Mouse (Mus musculus) forelimb bud, embryonic 11.5 days (tissue): ENCODE data around the gene Cetn3.

Experiments
- DNase-seq: peaks from one replicate; pipeline ENCODE4 v3.0.0-alpha.2; 2012; ENCODE audit warnings: low read depth, low spot score

Gene Cetn3

GRCm38 (mm10) chr13:81782971-81783404, at the start of gene Cetn3:
Gene Cetn3 (plus strand): TSS chr13:81783077.
- DNase-seq, result peak; percentile 98

DNA sequence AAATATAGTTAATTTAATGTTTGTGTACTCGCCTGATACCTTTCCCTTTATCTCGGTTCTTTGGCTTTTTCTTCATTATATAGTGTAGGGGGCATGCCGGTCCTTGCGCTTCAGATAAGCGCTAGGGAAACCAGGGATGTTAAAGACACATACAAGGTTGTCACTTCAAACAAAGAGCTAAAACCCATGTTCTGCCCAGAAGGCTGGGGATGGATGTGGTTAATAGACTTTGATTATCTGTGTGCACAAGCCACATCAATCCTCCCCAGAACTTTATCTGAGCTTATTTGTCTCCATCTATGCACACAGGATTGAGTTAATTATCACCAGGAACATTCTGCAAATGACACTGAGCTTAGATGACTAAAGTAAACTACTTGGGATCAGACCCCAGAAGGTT, 46.3 kb upstream of the Cetn3 start:
- DNase-seq, result no peak

DNA sequence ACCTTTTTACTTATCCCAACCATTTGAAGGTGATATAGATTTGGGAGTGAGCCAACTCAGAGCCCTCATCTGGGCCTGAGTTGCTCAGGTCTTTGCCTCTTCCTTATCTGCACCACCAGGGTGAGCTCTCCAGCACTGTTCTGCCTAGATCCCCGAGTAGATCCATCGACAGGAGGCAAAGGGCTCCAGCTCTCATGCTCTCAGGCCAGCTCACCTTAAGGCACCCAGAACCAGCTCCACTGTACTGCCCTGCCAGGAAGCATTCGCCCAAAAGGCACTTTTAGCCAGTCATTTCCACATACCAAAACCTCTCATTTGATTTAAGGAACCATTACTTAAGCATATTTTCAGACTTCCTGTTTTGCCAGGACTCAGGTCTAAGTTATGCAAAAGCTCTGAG, 42.0 kb upstream of the Cetn3 start:
- no peak for DNase-seq

DNA sequence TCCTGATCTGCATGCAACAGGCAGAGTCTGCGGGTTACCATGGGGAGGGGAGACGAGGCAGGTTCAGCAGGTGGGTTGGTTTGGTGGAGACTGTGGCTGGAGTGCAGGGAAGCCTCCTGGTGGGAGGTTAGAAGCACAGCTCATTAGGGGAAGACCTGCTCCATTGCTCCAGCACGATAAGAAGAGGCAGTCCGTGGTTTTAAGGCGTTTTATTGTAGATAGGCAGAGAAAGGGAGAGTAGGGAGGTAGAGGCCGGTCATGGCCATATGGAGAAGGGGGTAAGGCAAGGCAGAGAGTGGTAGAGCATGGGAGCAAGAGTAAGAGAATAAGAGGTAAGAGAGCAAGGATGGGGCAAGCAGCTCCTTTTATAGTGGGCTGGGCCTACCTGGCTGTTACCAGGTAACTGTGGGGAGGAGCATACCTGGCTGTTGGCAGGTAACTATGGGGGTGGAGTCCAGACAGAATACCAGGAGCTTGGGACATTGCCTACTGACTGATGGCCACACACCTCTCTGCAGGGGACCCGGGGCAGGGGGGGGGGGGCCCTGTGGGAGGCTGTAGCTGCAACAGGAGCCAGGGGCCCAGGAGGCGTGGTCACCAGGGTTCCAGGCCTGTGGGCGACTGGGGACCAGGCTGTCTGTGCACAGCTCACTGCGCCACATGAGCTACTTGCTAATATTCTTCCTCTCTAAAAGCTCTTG, 39.3 kb upstream of the Cetn3 start:
- no peak for DNase-seq

DNA sequence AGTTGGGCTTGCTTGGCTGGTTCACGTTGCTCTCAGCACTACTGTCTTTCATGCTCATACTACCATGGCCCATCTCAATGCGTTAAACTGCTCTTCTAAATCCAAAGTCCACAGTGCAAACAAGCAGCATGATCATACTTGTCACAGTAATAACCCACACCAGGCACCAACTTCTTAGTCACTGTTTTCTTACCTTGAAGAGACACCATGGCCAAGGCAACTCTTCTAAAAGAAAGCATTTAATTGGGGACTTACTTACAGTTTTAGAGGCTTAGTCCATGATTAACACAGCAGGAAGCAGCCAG, 38.8 kb upstream of the Cetn3 start:
- no peak for DNase-seq

DNA sequence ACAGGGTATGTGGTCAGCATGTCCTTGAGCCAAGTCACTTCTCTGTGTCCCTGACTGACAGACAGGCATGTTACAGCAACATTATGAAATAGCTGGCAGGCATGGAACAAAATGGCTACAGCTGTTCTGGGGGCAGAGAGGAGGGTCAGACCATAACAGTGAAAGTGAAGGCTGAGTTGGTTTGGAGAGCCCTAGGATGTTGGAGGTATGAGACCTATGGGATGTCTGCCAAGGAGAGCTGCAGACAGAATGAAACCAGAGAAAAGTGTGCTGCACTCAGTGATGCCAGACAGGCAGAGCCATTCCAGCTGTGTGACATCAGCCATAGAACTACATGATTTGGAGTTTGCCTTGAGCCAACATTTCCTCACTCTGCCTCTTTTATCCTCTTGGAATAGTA, 28.0 kb upstream of the Cetn3 start:
- no peak for DNase-seq

GRCm38 (mm10) chr13:81755324-81755723, 27.6 kb upstream of the Cetn3 start:
- no peak for DNase-seq

- no peak for DNase-seq
Measured at GRCm38 (mm10) chr13:81757058-81757660, 25.7 kb upstream of the Cetn3 start.

GRCm38 (mm10) chr13:81760379-81760778, 22.5 kb upstream of the Cetn3 start:
- DNase-seq, result peak; percentile 33

- peak; percentile 53 for DNase-seq
Measured at GRCm38 (mm10) chr13:81761566-81762186, 21.2 kb upstream of the Cetn3 start.

- no peak for DNase-seq
Measured at GRCm38 (mm10) chr13:81764173-81764572, 18.7 kb upstream of the Cetn3 start.

DNA sequence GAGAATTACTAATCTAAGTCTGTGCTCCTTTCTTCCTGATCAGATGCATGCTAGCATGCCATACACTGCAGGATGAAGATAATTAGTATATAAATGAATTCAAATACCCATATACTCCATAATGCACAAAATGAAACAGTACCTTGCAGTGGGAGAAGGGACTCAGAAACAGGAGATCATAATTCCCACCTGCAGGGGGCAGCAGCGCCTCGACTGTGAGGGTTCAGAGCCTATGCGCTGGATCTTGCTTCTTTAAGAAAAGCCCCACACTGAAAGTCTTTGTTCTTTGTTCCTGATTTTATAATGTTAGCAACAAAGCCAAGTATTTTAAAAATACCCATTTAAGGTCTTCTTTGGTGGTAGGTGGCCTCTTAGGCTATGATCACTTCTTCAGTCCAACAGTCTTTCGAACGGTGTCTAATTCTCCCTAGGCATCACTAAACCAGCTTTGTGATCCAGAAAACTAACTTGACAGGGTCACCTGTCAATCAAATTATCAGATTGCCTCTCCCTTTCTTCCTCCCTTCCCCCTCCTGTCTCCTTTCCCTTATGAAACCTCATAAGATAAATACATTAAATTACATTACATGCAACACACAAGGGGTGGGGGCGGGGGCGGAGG, 15.7 kb upstream of the Cetn3 start:
- DNase-seq, result no peak

- no peak for DNase-seq
Measured at GRCm38 (mm10) chr13:81776217-81776616, 6.7 kb upstream of the Cetn3 start.

GRCm38 (mm10) chr13:81782475-81782874, 402 bp upstream of the Cetn3 start:
- DNase-seq, result no peak

DNA sequence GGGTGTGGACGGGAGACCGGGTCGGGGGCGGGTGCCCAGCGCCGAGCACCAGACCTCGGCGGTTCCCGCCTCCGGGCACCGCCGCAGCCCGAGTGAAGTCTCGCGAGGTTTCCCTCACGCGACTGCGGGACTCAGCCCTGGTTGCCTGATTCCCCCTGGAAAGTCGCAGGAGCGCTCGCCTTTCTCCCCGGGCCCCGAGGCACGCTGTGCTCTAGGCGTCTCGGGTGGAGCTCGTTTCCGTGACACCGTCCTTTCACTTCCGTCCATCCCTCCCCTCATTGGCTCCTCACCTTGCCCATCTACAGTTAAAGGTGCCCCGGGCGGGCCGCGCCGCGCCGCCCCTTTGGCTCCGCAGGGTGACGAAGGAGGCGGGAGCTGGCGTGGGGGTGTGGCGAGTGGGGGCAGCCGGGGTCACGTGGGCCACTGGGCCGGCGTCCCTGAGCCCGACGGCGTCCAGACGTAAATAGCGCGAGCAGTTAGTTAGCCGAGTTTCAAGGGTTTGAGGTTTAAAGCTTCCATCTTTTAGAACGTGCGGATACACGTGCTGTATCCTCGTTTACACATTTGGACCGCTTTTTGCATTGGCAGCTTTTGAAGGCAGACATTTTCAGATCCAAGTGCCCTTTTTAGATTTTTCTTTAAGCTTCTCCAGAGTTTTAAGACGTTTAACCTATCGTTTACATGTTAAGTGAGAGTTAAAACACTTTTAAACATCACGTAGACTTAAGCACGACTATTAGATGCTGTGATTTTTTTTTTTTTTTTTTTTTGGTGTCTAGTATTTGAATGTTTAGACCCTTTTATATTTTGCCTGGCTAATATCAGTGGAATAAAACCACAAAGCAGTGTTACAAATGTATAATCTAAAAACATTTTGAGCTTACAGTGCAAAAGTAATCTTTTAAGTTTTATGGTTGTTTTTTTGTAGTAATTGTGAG, 797 bp downstream of the Cetn3 start:
- DNase-seq, result peak; percentile 96

DNA sequence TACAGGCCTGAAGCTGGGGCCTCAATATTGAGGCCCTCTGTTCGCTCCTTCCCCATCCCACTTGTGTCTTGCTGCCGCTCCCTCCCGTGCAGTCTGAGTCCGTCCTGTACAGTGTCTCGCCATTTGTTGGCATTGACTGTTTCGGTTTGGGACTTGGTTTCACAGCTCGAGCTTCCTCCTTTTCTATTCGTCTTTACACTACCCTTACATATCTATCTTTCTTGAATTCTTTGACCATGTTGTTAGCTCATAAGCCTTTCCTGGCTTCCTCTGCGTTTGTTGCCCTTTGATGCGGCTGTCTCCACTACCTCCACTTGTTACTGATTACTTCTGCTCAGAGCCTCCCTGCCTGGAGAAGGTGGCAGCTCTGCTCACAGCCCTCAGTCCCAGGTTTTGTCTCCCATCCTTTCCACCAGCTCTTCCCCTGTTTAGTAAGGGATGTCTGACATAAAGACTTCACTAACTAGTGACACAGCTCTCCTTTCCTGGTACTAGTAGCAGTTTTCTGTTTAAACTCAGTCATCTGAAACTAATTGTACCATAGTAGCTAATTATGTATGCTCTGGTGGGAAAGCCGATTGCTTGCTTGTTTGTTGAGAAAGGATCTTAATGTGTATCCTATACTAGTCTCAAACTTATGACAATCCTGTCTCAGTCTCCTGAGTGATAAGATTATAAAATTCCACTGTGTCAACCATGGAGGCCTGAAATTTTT, 3.0 kb downstream of the Cetn3 start:
- DNase-seq, result no peak

DNA sequence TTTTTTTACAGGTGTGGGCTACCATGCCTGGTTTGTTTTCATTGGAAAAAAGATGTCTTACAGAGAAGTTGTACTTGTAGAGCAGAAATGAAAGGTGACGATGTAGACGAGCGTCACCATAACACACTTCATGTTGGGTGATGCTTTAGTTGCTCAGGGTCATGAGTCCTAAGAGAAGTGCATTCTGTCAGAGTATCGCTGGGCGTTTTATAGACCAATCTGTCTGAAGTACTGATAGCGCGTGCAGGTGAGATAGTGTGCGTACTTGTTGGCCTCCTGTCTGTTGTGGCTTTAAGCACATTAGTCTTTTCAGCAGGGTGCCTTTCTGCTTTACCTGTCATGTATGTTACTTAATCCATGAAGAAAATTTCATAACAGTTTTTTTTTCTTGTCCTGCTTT, 7.3 kb downstream of the Cetn3 start:
- DNase-seq, result no peak

GRCm38 (mm10) chr13:81791861-81792260, 9.0 kb downstream of the Cetn3 start:
- DNase-seq, result no peak

- DNase-seq, result no peak
Measured at GRCm38 (mm10) chr13:81793850-81794249, 11.0 kb downstream of the Cetn3 start.

DNA sequence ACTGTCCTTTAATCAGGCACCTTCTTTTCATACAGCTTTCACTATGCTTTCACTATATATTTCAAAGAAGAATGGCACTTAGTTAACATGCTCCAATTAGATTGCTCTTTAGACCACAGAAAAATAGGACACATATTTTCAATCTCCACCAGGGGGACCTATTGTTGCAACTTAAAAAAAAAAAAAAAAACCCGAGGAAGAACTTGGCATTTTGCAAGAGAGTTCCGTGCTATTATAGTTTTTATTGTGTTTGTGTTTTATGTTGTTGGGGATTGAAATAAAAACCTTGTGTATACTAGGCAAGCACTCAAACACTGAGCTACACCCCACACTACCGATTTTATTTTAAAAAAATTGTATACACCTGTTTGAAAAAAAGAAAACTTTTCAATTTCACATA, 18.2 kb downstream of the Cetn3 start:
- DNase-seq, result no peak

DNA sequence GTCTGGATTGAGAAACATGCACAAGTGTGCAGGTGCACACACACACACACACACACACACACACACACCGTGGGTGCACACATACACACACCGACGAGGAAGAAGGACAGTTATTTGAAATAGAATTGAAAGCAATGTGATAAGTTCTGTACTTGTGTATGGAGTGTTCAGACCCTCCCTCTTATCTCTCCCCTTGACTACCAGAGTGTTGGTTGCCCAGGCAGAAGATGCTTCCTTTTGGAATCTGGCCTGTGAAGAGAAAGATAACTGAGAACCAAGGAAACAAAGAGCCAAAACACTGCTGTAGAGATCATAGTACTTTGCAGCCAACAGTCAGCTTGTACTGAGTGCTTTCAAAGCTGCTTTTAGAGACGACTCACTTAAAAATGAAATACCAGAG, 20.8 kb downstream of the Cetn3 start:
- DNase-seq, result no peak
